Mouse (Mus musculus) adrenal gland, postnatal 4 days (tissue): ENCODE results near the gene Tmem258. TPM values are rescaled to one million over a fixed set of nuclear protein-coding genes. Genes with fewer than 3 reads are reported as not detected.
"Not testable (repeated sequence)": the region's sequence is repeated elsewhere in the genome, so short reads cannot be mapped to it uniquely, and the experiment has no call there.

ENCODE experiments used
- DNase-seq, 2 experiments: peaks; one replicate each; pipeline ENCODE4 v3.0.0; 2021 to 2022; ENCODE audit warnings: low spot score in 2 of 2, mixed read lengths in 2 of 2
- long read RNA-seq, 2 experiments: library from polyadenylated mRNA; stranded (forward); transcript quantifications; one replicate each; pipeline ENCODE4 v2.0.0; 2021
- total RNA-seq, 2 experiments: library from RNA; stranded (reverse); gene quantifications; 2 replicates each; pipeline ENCODE4 v1.2.3; 2021

Gene Tmem258
- 100 to 1,000 TPM; 161 to 182 TPM for total RNA-seq
- long read RNA-seq, experiment 1, transcript Tmem258-201 (4 exons, 606 nt) = major isoform, 293 of 328 reads
- long read RNA-seq, experiment 1, partial matches to known transcripts = 21 of 328 reads
- long read RNA-seq, experiment 1, other reads (novel, unspliced or antisense) = 9 of 328 reads
- long read RNA-seq, experiment 2, transcript Tmem258-201 (4 exons, 606 nt) = major isoform, 146 of 187 reads
- long read RNA-seq, experiment 2, partial matches to known transcripts = 20 of 187 reads
- long read RNA-seq, experiment 2, other reads (novel, unspliced or antisense) = 17 of 187 reads

GRCm38 (mm10) chr19:10203848-10204615 lies at the start of gene Tmem258, which contains the start of gene Fen1:
Gene Tmem258, plus strand, starts transcription at chr19:10204014.
Gene Fen1, minus strand, starts transcription at chr19:10204169.
- peak; percentile 64 to 80 for DNase-seq

GRCm38 (mm10) chr19:10157725-10158124 lies 46.1 kb upstream of the Tmem258 start:
- no peak for DNase-seq

GRCm38 (mm10) chr19:10163896-10164295 lies 39.9 kb upstream of the Tmem258 start:
- no peak for DNase-seq

GRCm38 (mm10) chr19:10165928-10166327 lies 37.9 kb upstream of the Tmem258 start:
- not testable (repeated sequence) for DNase-seq

GRCm38 (mm10) chr19:10167112-10167511 lies 36.7 kb upstream of the Tmem258 start:
- DNase-seq = no peak

- no peak for DNase-seq
Measured at GRCm38 (mm10) chr19:10167951-10168350, 35.9 kb upstream of the Tmem258 start.

GRCm38 (mm10) chr19:10168441-10168840 lies 35.4 kb upstream of the Tmem258 start:
- DNase-seq = no peak

- DNase-seq = no peak
Measured at GRCm38 (mm10) chr19:10169179-10169578, 34.6 kb upstream of the Tmem258 start.

- DNase-seq = not testable (repeated sequence)
Measured at GRCm38 (mm10) chr19:10169692-10170330, 34.0 kb upstream of the Tmem258 start.

- no peak for DNase-seq
Measured at GRCm38 (mm10) chr19:10170466-10170865, 33.3 kb upstream of the Tmem258 start.

- no peak for DNase-seq
Measured at GRCm38 (mm10) chr19:10171359-10171758, 32.5 kb upstream of the Tmem258 start.

- no peak for DNase-seq
Measured at GRCm38 (mm10) chr19:10171846-10172245, 32.0 kb upstream of the Tmem258 start.

GRCm38 (mm10) chr19:10173116-10173718 lies 30.6 kb upstream of the Tmem258 start:
- DNase-seq = no peak

GRCm38 (mm10) chr19:10173844-10174539 lies 29.8 kb upstream of the Tmem258 start:
- DNase-seq = no peak

GRCm38 (mm10) chr19:10174956-10175355 lies 28.9 kb upstream of the Tmem258 start:
- no peak for DNase-seq

- no peak for DNase-seq
Measured at GRCm38 (mm10) chr19:10176477-10176876, 27.3 kb upstream of the Tmem258 start.

GRCm38 (mm10) chr19:10176941-10177372 lies 26.9 kb upstream of the Tmem258 start:
- DNase-seq = no peak

- DNase-seq = no peak
Measured at GRCm38 (mm10) chr19:10181225-10181624, 22.6 kb upstream of the Tmem258 start.

- no peak for DNase-seq
Measured at GRCm38 (mm10) chr19:10182142-10182541, 21.7 kb upstream of the Tmem258 start.

- peak; percentile 86 to 88 for DNase-seq
Measured at GRCm38 (mm10) chr19:10182670-10183298, 21.0 kb upstream of the Tmem258 start, which contains the start of gene Fads1. Gene Fads1, plus strand, starts transcription at chr19:10182888.
